Mouse (Mus musculus) MEL-GATA-1-ER (cell line): ENCODE measurements around the gene Opn3.

Experiments
- DNase-seq: peaks from one replicate; pipeline ENCODE4 v3.0.0-alpha.2; 2012; ENCODE audit warnings: low read depth; ENCODE audit errors: extremely low read depth

Gene Opn3

DNA sequence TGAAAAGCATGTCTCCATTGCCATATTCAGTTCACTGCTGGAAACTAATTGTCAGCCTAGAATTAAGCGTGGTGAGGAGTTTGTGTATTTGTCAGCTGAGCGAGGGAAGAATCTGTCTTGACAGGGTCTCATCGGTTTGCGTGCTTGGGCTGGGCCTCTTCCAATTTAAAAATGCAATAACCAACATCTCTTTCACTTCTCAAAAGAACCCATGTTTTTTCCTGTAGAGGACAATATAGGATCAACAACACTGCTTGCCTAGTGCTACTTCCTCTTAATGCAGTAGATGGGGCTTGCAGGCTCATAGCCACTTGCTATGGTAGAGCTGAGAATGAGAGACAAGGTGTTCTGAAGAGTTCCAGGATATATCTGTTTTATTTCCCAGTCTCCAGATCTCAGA lies 32.7 kb downstream of the Opn3 start:
- DNase-seq, result no peak

DNA sequence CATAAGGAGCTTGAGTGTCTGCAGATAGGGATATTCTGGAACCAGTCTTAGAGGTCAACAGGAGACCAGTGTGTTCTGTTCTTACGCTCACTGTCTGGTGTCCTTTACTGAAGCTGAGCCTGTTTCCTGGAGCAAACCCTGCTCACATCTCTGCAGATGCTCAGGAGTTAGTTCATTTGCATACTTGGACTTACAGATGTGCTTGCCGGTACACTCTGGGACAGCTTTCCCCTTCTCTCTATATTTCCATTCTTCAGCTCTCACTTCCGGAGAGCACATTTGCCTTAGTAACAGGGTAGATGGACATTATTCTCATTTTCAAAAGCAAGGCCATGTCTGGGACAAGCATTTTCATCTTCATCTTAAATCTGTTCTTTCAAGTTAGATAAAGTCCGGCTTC lies 44.0 kb downstream of the Opn3 start:
- DNase-seq, result no peak

DNA sequence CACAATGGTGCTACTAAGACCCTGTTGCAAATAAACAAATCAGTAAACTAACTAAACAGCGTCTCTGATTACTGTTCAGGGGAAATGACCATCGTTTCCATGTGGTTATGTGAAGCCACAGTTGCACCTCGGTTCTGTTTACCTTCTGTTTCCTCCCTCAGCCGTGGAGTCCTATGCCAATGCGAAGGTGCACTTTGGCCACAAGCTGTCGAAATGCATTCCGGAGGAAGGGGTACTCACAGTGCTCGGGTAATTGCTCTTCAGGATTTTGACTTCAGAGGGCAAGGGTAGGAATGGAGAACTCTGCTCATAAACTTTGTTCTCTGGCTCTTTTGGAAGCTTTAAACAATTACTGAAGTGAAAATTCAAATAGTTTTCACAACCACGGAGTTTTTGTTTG lies 45.6 kb downstream of the Opn3 start:
- DNase-seq, result no peak

DNA sequence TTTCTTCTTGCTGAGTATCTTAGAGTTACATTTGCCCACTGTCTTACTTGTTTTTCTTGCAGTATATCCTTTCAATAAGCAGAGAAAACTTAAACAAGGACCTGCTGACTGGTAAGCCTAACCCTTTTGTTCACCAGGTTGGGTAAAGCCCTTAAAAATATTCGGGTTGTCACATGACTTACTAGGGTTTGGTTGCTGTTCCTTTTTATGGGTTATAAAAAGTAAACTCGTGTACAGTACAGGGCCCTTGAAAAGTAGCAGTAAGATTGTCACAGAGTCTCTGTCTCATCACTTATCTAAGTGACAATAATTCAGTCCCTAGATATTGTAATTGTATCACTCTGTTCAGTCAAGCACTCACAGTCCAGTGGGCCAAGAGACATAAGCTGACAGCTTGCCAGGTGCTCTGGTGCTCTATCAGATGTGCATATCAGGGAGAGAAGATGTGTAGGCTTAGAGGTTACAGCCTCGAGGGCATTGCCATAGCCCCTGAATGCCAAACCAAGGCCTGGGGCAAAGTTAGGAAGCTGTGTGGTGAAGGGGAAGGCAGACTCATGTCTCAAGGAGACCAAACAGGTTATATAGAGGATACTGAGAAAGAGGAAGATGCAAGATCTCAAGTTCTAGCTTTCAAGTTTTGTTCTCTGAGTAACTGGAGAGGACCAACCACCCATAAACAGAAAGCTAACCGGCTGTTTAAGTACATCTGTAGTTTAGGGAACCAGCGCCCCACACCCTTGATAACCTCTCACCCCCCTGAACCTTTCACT lies 48.9 kb downstream of the Opn3 start:
- no peak for DNase-seq

DNA sequence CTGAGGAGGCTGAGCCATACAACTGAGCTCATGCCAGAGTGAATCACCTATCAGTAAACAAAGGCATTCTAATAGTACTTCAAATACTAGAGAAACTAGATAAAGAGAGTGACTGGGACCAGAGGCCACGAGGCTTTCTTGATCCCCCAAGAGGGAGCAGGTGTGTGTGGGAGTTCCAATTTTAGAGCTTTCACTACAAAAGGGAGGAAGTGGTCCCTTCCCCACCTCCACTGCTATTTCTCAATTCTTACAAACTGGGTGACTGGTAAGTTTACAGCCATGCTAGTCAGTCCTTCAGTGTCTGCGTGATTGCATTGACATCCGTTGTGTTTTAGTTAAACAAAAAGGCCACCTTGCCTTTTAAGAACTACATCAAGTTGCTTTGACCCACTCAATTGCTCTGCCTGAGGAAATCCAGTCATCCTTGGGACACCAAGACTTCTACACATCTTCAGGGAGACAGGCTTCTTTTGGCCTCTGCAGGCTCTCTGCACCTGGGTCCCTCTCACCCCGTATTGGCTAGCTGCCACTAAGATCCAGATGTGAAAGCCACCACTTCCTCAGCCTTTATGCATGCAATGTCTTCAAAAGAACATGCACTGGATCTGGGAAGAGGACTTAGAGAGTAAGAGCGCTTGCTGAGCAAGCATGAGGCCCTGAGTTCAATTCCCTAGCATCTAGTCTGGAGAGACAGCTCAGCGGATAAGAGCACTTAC lies 52.0 kb downstream of the Opn3 start:
- no peak for DNase-seq

DNA sequence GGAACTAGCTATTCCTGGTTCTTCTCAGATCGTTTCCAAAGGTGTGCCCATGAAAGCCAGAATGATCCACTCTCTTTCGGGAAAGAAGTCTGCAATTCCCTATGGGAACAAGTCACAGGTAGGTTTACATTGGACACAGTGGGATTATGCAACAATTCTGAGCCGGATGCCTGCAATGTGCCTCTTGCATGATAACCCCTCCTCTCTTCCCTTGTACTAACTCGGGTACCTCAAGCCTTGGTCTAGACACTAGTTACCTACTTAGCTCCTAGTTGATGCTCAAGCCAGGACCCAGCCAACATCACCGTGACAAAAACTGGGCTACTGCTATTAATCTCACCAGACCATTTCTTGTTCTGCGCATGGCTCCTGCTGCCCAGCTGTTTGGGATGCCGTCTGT lies 53.5 kb downstream of the Opn3 start:
- no peak for DNase-seq

DNA sequence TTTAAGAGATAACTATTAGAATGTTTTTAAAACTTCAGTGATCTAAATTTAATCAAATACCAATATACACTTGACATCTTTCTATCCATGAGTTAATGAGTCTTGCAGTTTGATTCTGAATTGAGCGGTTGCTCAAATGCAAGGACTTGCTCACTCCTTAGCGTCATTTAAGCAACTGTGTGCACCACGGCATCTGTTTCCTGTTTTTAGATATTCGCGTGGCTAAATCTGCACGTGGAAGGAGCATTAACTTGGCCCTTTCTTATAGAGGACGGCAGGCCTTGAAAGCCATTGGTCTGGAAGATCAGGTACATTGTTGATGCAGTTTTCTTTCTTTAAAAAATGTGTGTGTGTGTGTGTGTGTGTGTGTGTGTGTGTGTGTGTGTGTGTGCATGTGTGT lies 54.9 kb downstream of the Opn3 start:
- DNase-seq, result no peak

DNA sequence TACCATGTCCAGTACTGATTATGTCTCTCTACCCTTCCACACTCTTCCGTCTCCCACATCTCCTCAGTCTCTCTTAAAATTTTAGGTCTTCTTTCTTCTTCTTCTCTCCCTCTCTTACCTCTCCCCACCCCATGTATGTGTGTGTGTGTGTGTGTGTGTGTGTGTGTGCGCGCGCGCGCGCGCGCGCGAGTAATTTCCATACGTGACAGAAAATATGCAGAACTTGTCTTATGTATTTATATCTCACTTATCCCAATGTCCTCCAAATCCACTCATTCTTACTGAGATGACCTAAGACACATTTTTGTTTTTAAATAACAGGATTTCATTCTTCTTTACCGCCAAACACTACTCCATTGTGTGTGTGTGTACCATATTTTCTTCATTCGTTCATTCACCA lies 60.1 kb downstream of the Opn3 start:
- DNase-seq, result no peak

DNA sequence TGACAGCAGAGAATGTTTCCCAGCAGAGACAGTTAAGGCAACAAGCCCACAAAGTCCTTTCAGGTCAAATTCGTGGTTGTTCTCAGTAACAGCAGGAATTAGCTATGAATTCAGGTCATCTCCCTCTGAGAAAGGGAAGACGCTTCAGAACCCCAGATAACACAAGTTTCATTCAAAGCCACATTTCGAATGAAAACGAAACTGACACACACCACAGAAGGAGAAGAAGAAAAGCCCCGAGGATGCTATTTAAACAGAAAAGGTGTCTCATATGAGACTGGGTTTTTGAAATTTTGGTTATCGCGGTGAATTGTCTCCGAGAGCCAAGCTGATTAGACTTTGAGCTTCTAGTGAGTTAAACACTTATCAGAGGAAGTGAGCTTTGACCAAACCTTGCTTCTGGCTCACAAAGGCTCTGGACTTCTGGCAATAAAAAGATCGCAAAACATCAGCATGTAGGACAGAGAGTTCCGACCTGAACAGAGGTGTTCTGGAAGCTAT lies 60.8 kb downstream of the Opn3 start:
- DNase-seq, result peak; percentile 41

DNA sequence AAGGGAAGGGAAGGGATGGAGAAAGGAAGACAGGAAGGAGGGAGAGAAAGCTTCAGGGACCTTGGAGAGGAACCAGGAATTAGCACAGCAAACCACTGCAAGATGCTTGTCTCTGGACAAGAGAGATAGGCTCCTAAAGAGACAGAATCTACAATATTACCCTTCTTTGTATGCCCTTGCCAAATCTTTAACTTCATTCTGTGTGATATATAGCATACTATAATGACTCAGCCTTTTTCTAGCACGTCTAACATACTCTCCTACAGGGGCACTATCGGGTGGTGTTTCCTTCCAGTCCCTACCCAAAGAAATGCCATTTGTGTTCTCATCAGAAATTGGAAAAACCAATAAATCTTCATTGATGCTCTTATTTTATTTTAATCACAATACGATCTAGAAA lies 61.5 kb downstream of the Opn3 start:
- DNase-seq, result peak; percentile 13

DNA sequence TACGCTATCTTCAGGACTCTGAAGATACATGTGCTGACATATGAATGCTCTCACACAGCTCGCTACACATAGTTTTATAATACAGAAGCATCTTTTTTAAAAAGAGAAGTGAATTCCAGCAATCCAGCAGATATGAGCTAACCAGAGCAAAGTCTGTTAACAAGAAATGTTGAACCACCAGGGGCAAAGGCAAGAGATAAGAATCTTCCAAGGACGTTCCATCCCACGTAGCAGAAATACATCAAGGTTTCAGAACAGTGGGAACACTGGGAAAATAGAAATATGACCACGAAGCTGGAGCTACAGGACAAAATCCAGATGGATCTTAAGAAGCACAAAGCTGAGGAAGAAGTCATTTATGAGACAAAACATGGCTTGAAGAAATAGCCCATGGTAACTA lies 62.2 kb downstream of the Opn3 start:
- no peak for DNase-seq

DNA sequence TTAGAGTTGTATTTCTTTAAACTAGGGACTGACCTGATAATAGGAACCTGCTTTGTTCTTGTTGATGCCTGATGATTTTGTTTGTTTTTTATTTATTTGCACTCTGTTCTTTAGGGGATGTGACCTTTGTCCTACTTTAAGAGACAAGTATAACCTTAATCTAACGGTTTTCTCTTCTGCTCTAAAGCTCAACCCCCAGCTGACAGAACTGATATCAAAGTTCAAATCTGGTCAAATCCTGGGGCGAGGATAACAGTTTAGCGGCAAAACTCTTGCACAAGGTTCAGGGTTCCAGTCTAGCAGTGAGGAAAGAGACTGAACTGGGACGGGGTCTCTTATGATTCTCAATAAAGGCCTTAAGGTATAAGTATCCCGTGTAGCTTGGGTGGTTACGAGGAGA lies 63.3 kb downstream of the Opn3 start:
- no peak for DNase-seq

DNA sequence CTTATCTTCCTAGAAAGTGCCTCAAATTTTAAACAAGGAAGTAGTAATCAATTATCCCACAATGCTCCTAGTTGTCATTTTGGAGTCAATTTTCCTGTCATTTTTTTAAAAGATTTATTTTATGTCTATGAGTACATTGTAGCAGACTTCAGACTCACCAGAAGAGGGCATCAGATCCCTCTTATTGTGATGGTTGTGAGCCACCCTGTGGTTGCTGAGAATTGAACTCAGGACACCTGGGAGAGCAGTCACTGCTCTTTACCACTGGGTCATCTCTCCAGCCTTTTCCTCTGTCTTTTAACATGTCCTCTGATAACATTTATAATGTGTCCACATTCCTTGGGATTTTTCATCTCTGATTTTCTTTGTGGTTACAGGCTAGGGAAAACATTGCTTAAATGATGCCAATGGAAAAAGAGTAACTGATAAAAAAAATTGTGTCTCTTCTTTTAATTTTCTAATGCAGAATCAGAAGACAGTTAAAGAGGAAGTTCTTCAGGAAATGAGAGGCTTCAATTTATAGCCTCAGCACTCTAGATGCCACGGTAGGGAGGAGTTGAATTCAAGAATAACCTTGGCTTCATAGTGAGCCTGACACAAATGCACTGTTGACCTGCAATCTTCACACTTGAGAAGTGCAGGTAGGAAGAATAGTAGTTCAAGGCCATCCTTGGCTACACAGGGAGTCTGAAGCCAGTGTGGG lies 66.4 kb downstream of the Opn3 start:
- peak; percentile 69 for DNase-seq

DNA sequence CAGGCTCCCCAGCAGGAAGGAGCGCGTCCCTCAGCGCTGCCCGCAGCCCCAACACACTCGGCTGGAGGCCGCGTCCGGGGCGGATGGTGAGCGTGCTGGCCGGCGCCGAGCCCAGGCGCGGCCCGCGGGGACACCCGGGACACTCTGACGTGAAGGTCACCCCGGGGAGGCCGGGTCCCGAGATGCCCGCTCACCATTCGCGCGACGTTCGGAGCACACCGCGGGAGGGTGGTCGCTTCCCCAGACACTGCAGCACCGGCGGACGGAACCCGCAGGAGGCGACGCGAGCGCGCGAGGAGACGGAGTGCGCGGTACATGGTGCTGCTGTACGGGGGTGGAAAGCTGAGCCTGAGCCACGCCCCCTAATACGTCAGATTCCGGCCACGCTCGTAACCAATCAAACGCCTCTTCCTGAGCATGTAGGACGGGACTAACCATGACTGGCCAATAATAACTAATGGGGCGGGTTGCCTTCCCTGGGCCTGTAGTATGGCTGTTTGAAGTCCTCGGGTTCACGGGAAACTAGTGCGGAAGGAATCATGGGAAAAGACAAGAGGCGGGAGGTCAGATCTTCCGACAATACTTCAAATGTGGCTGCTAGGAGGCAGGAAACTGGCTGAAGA lies 67.2 kb downstream of the Opn3 start, which contains the start of gene Fh1:
Gene Fh1, minus strand, starts transcription at position 379 of the 623 bp plus-strand sequence.
- DNase-seq, result peak; percentile 97

DNA sequence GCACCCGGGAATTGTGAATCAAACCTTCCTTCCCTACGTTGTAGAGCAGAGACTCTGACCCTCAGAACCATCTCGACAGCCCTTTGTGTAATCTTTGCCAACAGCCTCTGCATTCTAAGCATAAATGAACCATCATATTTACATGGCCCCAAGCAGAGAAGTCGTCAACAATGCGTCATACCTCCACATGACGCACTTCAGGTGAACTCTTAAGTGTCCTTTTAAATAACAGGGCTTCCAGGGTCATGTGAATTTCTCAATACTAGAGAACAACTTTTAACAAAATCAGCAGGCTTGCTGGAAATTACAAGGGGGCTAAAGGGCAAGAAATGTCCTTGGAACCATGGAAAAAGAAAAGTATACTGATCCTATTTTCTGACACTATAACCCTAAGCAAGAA lies 68.9 kb downstream of the Opn3 start:
- DNase-seq, result no peak

DNA sequence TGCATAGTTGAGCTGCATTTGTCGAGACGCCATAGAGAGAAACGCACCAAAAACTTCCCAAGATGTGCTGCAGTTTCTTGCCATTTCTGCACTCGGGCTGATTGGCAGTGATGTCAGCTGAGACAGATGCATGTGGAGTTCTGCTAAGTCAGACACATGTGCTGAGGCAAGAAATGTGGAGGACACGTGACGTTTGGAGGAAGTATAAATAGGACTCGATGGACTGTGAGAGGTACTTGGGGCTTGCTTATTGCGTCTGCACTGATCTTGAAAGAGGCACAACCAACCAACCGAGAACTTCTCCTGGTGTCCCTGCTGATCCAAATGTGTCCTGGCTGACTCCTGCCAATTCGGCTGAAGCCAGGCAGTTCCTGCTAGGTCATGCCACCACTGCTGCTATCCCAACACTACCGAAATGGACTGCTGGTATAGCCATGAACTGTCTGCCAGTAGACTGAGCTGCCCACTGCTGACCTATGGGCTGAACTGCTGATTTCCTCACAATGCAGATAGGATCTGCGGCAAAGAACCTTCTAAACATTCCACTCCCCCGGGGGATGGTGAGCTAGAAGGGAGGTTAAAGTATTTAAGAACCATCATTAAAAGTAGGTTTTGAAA lies 72.7 kb downstream of the Opn3 start, which contains the start of gene Kmo:
Gene Kmo, plus strand, starts transcription at position 568 of the 618 bp plus-strand sequence.
- DNase-seq, result no peak

DNA sequence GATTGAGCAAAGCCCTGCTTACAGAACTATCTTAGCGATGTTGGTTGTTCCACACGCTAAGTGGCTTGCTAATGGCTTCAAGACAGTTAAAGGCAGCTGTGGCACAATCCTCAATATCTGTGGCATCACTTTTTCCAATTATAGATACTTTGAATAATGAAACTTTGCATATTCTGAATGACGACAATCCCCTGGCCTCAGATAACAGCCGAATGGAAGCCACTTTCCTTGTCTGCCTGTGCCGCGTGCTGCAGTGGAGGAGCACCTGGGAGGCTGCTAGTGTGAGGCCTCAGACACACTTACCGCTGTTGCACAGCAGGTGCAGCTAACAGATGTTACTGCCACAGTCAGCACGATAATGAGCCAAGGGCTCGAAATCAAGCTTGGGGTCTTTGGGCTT lies 77.6 kb downstream of the Opn3 start:
- no peak for DNase-seq
